Mouse (Mus musculus): ENCODE results near the gene Gm43064. TPM values are rescaled to one million over a fixed set of nuclear protein-coding genes. Genes with fewer than 3 reads are reported as not detected.
"Not testable (repeated sequence)": the region's sequence is repeated elsewhere in the genome, so short reads cannot be mapped to it uniquely, and the experiment has no call there.

Gm43064 gene
- total RNA-seq (2021): under 1 TPM in 1 of 2 experiments, not detected in 1; 0.49 TPM
- long read RNA-seq, experiment 1: 0 reads
- long read RNA-seq, experiment 2: 0 reads

DNA sequence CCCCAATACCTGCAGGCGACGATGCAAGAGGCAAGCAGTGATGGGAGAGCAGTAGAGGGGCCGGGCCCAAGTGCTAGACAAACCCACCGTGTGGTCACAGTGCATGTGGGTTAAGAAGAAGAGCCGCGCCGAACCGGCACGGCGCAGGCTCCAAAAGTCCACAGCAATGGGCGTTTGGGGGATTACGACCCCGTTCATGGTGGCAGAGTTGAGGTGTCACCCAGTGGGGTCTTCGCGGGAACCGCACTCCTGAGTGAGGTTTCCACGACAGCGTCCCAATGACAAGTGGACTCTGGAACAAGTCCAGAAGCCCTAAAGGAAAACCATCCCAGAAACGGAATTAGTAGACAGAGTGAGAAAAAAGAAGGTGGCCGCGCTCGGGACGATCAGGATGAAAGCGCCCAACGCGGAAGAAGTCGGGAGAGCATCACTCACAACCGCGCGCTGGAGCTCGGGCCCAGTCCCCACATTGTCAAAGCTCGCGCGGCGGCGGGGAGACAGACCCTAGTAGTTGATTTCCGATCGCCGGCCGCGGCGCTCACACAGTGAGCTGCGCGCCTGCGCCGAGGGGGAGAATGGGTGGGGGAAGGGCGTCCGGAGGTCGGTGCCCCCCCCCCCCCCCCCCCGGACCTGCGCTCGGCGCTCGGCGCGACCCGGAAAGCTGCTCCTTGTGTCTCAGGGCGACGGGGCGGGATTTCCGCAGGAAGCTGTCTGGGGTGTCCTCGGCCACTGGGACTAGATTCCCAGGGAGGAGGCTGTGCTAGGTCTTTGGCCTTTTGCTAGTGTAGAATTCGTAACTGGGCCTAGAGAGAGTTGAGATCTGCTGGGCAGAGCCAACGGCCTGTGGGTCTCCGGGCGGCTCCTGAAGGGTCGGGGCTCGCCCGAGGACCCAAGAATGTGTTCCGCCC, at the start of gene Gm43064, which contains the start of the genes Dclre1b and Ap4b1:
Gm43064 (plus strand) TSS at position 683 of the 908 bp plus-strand sequence.
Dclre1b (minus strand) TSS at position 554 of the 908 bp plus-strand sequence.
Ap4b1 (plus strand) TSS at position 630 of the 908 bp plus-strand sequence.
- intact Hi-C loops (cut with DNase I): loop anchor here (1.0 kb wide), 1 partner anchor 18 kb away; the partner anchor contains the start of gene Hipk1

GRCm38 (mm10) chr3:103766789-103767188, 42.6 kb upstream of the Gm43064 start:
- DNase-seq: no peak
- intact Hi-C loops (cut with DNase I): no loop called here

More for the DNA sequence above, at the start of gene Gm43064, which contains the start of the genes Dclre1b and Ap4b1:
- DNase-seq: peak; percentile 80 to 91

GRCm38 (mm10) chr3:103771531-103772130, 37.7 kb upstream of the Gm43064 start:
- intact Hi-C loops (cut with DNase I): no loop called here
- DNase-seq: peak; percentile 61 to 70

DNA sequence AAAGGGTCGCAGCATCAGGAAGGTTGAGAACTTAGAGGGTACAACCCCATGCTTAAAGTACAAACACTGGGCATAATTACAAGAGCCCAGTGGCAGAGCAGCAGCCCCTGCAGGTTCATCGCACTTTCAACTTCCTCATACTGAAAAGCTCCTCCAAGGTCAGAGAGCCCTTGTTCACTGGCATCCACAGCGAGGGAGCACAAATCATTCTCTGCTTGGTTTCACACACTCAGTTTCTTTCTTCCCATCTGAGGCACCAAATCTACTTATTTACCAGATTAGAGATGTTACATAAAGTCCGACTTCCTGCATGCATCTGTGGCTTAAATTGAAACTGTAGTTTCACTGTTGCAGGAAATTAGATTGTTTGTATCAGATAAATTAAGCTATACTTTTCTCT, 36.5 kb upstream of the Gm43064 start:
- intact Hi-C loops (cut with DNase I): no loop called here
- DNase-seq: no peak

DNA sequence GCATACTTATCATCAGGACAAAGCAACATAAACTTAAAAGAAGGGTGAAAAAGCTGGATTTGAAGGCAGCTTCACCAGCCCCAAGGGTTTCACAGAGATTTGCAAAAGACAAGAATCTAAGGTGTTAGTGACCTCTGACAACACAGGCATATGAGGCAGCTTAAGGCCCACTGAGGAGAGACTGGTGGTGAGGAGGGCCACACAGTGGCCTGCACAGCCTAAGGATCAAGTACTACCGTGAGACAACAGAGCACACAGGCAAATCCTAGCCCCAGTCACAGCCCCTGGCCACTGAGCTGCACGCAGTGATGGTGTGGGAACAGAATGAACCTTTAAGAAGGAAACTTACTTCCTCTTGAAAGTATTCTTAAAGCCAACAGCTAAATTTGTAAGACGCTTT, 35.9 kb upstream of the Gm43064 start:
- no peak for DNase-seq
- intact Hi-C loops (cut with DNase I): no loop called here

DNA sequence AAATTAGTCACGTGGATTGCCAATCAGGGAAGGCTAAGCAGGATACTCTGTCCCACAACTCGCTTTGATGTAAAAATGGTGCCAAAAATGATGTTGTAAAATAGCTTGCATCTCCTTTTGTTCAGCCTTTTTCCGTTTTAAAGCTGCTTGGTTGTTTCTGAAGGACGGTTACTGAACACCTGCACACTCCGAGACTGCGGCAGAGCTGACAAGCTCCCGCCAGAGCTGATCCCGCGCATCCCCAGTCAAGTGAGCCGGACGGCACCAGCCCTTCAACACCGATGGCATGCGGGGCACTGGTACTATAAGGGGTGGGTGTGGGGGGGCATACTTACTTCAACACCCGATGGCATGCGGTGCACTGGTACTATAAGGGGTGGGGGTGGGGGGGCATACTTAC, 35.4 kb upstream of the Gm43064 start:
- intact Hi-C loops (cut with DNase I): no loop called here
- no peak for DNase-seq

DNA sequence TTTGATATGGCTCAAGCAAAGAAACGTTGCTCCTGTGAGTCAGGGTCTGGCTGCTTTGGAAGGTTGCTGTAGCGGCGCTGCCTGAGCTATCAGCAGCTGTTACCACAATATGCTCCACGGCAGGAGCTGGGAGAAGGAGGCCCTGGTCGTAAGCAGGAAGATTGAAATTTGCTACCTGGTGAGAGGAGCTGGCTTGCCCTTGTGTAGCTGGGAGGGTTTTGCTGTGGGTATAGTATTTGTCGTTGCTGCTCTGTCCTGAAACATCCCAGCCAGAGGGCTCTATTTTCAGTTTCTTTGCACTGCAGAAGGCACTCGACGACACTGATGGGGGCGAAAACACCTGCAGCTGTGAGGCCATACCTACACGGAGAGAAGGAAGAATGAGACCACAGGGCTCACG, 31.4 kb upstream of the Gm43064 start:
- intact Hi-C loops (cut with DNase I): no loop called here
- no peak for DNase-seq

DNA sequence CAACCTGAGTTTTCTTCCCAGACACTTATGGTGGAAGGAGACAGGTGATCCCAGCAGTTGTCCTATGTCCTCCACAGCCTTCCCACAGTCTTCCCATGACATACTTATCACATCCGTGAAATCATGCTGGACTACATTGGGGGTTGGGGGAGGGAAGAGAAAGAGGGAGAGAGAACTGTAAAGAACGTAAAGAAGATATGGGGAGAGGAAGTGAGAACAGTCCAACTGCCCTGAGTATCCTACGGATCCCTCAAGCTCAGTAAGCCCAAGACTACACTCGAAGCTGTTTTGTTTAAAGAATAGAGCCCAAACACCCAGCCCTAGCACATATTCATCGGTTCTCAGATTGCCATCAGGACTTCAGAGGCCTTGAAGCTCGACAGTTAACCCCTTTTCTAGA, 30.7 kb upstream of the Gm43064 start:
- no peak for DNase-seq
- intact Hi-C loops (cut with DNase I): no loop called here

DNA sequence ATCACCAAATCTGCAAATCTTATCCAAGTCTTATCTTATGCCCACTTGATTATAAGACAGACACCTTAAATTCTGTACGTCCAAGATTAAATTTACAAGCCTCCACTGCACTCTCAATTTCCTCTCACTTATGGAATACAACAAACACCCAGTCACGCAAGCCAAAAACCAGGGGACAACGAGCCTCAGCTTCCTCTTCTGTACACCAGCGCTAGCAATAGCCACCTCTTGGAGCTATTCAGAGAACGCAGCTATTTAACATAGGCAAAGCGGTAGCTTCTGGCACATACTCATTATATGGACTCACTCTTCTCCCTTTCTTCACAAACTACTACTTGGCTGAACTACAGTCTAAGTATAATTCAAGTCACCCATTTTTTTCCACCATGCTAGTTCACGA, 30.2 kb upstream of the Gm43064 start:
- no peak for DNase-seq
- intact Hi-C loops (cut with DNase I): no loop called here

DNA sequence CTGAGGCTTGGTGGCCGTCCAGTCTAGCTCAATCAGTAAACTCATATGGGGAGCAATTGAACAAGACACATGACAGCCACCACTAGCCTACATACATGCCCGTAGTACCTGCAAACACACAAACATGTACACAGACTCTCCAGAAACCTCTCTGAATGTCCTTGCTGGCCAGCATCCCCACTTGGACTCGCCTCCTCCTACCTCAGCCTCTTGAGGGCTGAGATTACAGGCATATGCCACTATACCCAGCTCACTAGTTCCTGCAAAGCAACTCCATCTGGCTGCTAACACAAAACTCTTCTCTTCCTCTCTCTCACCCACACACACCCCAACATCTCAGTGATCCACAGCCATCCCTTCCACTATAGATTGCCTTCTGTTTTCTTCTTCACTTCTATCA, 29.1 kb upstream of the Gm43064 start:
- DNase-seq: no peak

DNA sequence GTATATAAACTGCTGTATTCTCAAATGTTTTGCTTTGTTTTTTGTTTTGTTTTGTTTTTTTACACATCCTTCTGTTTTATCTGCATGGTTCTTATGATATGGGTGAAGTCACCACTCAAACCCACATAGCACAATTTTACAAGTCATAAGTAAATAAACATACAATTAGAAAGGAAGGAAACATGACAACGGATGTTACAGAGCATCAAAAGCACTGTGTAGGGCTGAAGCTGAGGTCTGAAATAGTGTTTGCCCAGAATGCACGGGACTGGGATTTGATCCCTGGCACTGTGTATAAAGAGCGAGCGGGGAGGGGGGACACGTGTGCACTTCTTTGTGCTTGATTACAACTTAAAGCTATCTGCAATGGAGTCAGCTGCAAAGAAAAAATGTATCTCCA, 28.6 kb upstream of the Gm43064 start:
- no peak for DNase-seq
- intact Hi-C loops (cut with DNase I): no loop called here

More for the DNA sequence above, 29.1 kb upstream of the Gm43064 start:
- intact Hi-C loops (cut with DNase I): no loop called here

GRCm38 (mm10) chr3:103782844-103783609, 26.3 kb upstream of the Gm43064 start:
- intact Hi-C loops (cut with DNase I): no loop called here
- no peak for DNase-seq

GRCm38 (mm10) chr3:103787225-103787624, 22.1 kb upstream of the Gm43064 start:
- intact Hi-C loops (cut with DNase I): no loop called here
- no peak for DNase-seq

- intact Hi-C loops (cut with DNase I): no loop called here
- no peak for DNase-seq
Observed at GRCm38 (mm10) chr3:103789096-103789495, 20.3 kb upstream of the Gm43064 start.

GRCm38 (mm10) chr3:103789891-103790345, 19.5 kb upstream of the Gm43064 start:
- intact Hi-C loops (cut with DNase I): no loop called here
- no peak for DNase-seq

DNA sequence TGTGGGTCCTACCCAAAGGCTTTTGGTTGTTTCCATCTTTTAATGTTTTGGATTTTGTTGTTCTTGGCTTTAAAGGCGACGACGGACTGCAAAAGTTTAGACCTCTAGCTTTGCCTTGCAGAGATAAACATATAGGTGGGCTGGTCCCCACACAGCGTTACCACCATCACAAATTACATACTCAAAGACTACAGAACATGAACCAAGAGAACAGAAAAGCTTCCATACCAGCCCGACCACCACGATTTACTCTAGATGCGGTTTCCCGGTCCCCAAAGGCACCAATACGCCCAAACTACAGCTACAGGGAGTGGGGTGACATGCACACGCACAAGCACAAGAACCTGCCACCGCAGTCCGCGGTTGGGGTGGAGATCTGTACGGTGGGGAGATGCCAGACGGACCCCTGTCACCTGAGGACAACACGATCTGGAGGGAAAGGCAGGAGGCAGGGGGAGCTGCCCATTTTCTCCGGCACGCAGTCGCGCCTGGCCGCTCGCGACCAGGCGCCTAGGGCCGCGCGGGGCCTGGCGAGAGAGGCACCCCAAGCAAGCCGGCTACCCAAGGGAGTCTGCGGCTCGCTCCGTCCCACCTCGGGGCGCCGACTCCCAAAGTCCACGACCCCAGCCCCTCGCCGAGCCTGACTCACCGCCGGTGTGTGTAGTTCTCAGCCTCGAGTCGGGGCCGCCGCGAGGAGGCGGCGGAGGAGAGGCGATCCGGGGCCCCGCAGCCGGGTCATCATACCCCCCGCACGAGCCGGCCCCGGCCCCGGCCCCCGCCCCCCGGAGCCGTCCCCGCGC, 18.8 kb upstream of the Gm43064 start:
- DNase-seq: peak in 1 of 2 experiments; percentile 41
- intact Hi-C loops (cut with DNase I): loop anchor here (1.0 kb wide), 1 partner anchor 19 kb away; the partner anchor contains the start of genes Ap4b1, Dclre1b and Gm43064

- intact Hi-C loops (cut with DNase I): loop anchor here (1.0 kb wide), 1 partner anchor 18 kb away; the partner anchor contains the start of genes Ap4b1, Dclre1b and Gm43064
- DNase-seq: peak; percentile 89 to 92
Observed at GRCm38 (mm10) chr3:103791230-103792110, 17.9 kb upstream of the Gm43064 start, which contains the start of gene Hipk1. Hipk1 (minus strand) TSS chr3:103791563.

DNA sequence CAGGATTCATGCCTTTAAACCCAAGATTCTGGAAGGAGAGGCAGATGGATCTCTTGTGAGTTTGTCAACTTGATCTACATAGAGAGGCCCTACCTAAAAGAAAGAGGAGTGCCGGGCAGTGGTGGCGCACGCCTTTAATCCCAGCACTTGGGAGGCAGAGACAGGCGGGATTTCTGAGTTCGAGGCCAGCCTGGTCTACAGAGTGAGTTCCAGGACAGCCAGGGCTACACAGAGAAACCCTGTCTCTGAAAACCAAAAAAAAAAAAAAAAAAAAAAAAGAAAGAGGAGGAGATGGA, 17.3 kb upstream of the Gm43064 start:
- DNase-seq; intact Hi-C loops (cut with DNase I): not testable (repeated sequence)

- intact Hi-C loops (cut with DNase I): no loop called here
- DNase-seq: no peak
Observed at GRCm38 (mm10) chr3:103792566-103792965, 16.8 kb upstream of the Gm43064 start.

All from gastrocnemius, postnatal 36 days (tissue).